Mouse (Mus musculus) lung, adult 2 months (tissue): ENCODE data around the gene 2610301B20Rik. TPM values are rescaled to one million over a fixed set of nuclear protein-coding genes. Genes with fewer than 3 reads are reported as not detected.
"Not testable (repeated sequence)": the region's sequence is repeated elsewhere in the genome, so short reads cannot be mapped to it uniquely, and the experiment has no call there.

Experiments used
- DNase-seq: peaks from one replicate; pipeline ENCODE4 v3.0.0; 2022
- H3K4me1 ChIP-seq: fragments of 200-500 bp; 2 replicates; pipeline ENCODE4 v1.6.1; 2011; ENCODE audit warnings: low read length; ENCODE audit not compliant: control insufficient read depth, insufficient read depth
- H3K4me3 ChIP-seq: fragments of 200-500 bp; replicated peaks from 2 replicates; pipeline ENCODE3; 2011; ENCODE audit warnings: low read depth, mild to moderate bottlenecking, control low read depth, low read length; ENCODE audit errors: extremely low read depth
- CTCF ChIP-seq: fragments of 200-500 bp; IDR thresholded peaks from 2 replicates; pipeline ENCODE4 v1.5.1; 2011; ENCODE audit warnings: mild to moderate bottlenecking, low read length, control low read depth; ENCODE audit not compliant: insufficient read depth
- POLR2A ChIP-seq: fragments of 200-500 bp; IDR thresholded peaks from 2 replicates; pipeline ENCODE4 v1.6.1; 2011; ENCODE audit warnings: low read depth, mild to moderate bottlenecking, control low read depth, low read length, borderline replicate concordance; ENCODE audit errors: extremely low read depth
- WGBS: fragments of 180-500 bp; shearing (Covaris S2); methylation state at CpG from one replicate; pipeline ENCODE4 v1.1.7; 2018; 5-methylcytosine and 5-hydroxymethylcytosine counted together
- polyA plus RNA-seq: library from polyadenylated mRNA; depleted of rRNA; stranded (reverse); fragments of >200 nt; gene quantifications from 2 replicates; pipeline ENCODE4 v1.2.3, GENCODE M21; 2012

Gene 2610301B20Rik
- polyA plus RNA-seq, 1 experiment = 7.3 TPM

DNA sequence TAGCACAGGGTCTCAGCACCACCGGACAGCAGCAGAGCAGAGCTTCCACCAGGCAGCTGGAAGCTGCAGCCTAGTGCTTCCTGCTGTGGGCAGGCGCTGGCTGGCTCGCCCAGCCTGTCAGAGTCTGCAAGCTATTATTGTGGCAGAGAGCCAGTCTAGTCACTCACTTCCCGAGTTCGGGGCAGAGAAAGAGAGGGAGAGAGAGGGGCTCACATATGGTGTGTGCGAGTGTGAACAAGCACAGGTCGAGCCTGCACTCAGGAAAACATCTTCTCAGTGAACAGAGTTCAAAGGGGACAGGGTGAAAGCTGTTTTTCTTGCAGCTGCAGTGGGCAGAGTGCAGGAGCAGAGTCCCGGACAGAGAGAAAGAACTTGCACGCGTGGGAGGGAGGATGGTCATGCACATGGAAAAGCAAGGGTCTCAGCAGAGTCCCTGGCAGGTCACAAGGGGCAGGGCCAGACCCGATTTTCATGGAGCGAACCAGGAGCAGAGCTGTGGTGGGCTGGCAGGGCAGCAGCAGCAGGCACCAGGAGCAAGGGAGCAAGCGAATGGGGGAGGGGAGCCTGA is 31.0 kb downstream of the 2610301B20Rik start:
- DNase-seq = no peak
- TF ChIP-seq POLR2A (no peak), CTCF (no peak)
- 22% methylated on average over 13 of the region's 13 CpGs for WGBS

DNA sequence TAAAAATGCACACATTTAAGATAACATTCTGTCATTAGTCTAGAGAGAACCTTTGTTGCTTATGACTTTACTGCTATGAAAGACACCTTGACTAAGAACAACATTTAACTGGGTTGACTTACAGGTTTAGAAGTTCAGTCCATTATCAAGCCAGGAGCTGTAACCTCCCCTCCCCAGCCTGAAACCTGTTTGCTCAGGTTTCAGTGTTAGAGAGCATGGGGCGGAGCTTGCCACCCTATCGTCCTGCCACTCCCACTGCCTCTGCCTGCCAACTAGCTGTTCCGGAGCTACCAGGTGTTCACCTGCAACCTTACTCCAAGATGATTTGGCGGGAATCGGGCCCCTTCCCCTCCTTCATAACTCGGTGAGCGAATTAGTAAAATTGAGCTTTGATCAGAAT is 37.1 kb downstream of the 2610301B20Rik start:
- peak; percentile 39 for DNase-seq
- WGBS = 47% methylated on average over 7 of the region's 7 CpGs
- not testable (repeated sequence) for H3K4me3 ChIP-seq, H3K4me1 ChIP-seq

More for the DNA sequence above, 31.0 kb downstream of the 2610301B20Rik start:
- Histone ChIP-seq H3K4me1 (peaks cover 4% of the 10 kb centered on the region), H3K4me3 (no peak overlapping the region)

DNA sequence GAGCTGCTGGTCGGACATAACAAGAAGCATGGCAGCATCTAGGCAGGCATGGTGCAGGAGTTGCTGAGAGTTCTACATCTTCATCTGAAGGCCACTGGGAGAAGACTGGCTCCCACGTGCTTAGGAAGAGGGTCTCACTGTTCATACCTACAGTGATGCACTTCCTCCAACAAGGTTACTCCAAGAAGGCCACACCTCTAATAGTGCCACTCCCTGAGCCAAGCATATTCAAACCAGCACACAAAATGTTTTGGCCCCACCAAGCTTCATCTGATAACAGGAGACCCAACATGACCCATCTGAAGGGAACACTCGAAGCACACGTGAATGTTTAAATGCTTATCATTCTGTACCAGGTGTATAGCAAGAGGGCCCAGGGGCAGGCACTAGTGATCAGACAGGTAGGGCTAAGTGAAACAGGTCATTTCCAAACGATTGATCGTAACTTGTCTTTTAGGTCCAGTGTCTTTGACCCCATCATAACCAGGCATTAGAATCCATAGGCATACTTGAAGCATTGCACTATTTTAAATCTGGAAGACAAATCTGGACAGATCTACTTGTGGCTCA is 37.7 kb downstream of the 2610301B20Rik start:
- 80% methylated on average over 6 of the region's 6 CpGs for WGBS
- no peaks in the 10 kb centered on the region for H3K4me1 ChIP-seq
- TF ChIP-seq POLR2A = no peak
- TF ChIP-seq CTCF = no peak
- no peak for DNase-seq
- no peak overlapping the region for H3K4me3 ChIP-seq

DNA sequence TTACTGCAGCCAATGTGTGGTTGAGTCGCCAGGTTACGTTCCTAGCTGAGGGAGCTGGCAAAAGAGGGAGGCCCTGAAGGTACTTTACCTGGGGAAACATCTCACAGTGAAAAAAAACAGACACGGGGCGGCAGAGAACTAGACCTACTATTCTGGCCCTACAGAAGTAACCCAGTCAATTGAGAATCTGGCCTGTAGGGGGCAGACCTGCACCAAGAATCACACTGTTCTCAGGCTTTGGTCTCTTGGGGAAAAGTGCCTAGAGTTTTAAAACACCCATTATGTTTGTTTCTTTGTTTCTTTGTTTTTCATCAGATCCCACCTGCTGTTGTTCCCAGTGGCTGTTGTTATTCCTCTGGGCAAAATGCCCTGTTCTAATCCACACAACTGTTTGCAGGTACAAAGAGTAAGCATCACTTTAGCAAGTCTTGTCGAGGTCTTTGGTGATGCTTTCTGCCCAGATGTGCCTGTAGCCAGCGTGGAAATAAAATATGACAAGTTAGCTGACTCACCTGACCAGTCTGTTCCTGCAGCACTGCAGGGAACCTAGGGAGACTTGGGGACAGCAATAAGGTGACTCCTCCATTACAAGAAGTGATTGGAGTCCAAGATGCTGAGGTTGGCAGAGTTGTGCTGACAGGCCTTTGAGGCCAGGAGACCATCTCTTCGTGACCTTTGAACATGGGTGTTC is 38.5 kb downstream of the 2610301B20Rik start:
- no peak overlapping the region for H3K4me3 ChIP-seq
- TF ChIP-seq POLR2A (no peak), CTCF (peak; percentile 63)
- DNase-seq = peak; percentile 88
- 34% methylated on average over 7 of the region's 7 CpGs for WGBS
- H3K4me1 ChIP-seq = no peaks in the 10 kb centered on the region

DNA sequence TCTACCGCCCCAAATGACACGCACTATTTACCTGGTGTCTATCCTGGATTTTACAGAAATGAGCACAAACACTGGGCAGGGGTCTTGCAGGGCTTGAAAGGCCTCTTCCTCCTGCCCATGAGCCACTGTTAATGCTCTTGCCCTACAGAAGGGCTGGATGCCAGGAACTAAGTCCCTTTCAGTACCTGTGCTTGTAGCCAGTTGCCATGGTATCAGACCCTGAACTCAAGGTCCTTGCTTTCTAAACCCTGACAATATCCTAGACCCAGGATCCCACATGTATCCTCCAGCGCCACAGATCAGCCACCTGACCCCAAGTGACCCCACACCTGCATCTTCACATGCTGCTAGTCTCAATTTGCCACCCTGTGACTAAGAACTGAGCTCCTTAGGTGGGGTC is 39.1 kb downstream of the 2610301B20Rik start:
- WGBS = 95% methylated on average over 3 of the region's 3 CpGs
- DNase-seq = no peak
- no peak for TF ChIP-seq POLR2A
- no peak for TF ChIP-seq CTCF
- Histone ChIP-seq H3K4me1 (no peaks in the 10 kb centered on the region), H3K4me3 (no peak overlapping the region)

DNA sequence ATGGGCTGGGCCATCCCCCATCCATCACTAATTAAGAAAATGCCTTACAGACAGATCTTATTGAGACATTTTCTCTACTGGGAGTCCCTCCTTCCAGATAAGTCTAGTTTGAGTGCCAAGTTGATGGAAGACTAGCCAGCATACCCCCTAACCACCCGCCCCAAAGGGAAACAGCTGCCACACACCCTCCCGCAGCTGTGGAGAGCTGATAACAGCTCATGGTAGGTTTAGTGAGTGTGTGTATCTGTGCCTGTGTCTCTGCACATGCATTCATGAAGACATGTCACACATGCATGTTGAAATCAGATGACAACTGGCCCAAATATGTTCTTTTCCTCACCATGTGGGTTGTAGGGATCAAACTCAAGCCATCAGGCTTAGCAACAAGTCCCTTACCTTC is 40.5 kb downstream of the 2610301B20Rik start:
- TF ChIP-seq POLR2A = no peak
- no peak for TF ChIP-seq CTCF
- DNase-seq = no peak
- no peak overlapping the region for H3K4me3 ChIP-seq
- no peaks in the 10 kb centered on the region for H3K4me1 ChIP-seq
- WGBS = 61% methylated on average over 2 of the region's 2 CpGs

DNA sequence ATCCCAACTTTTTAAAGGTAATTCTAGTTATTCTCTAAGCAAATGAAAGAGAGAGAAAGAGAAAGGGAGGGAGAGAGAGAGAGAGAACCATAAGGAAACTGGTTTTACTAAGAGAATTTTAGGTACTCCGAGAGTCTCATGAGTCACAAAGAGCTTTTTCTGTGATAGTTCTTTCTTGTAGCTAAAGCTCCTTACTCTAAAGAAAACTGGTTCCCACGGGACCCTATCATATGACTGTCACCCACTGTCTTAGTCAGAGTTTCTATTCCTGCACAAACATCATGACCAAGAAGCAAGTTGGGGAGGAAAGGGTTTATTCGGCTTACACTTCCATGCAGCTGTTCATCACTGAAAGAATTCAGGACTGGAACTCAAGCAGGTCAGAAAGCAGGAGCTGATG is 41.0 kb downstream of the 2610301B20Rik start:
- Histone ChIP-seq H3K4me3 (no peak overlapping the region), H3K4me1 (no peaks in the 10 kb centered on the region)
- 68% methylated on average over 3 of the region's 3 CpGs for WGBS
- no peak for DNase-seq
- TF ChIP-seq CTCF (no peak), POLR2A (no peak)

DNA sequence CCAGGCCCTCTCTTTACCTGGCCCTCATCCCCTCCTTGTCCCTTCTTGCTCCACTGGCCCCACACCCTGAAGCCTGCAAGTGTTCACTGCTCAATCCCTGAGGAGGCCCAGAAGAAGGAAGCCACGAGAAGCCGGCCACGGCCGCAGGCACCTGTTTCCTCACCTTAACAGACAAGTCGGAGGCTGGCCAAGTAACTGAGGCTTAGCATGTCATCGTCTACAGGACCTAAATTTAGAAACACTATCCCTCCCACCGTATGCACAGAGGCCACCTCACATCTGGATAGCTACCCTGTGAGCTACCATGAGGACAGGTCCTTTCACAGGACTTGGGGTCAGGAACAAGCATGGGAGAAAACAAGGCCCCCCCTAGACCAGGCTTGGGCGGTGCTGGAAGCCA is 44.1 kb downstream of the 2610301B20Rik start:
- WGBS = 81% methylated on average over 8 of the region's 8 CpGs
- no peak for DNase-seq
- TF ChIP-seq POLR2A (no peak), CTCF (no peak)
- peaks cover 1% of the 10 kb centered on the region; the same call in 1 of the 2 replicates for H3K4me1 ChIP-seq
- no peak overlapping the region for H3K4me3 ChIP-seq

DNA sequence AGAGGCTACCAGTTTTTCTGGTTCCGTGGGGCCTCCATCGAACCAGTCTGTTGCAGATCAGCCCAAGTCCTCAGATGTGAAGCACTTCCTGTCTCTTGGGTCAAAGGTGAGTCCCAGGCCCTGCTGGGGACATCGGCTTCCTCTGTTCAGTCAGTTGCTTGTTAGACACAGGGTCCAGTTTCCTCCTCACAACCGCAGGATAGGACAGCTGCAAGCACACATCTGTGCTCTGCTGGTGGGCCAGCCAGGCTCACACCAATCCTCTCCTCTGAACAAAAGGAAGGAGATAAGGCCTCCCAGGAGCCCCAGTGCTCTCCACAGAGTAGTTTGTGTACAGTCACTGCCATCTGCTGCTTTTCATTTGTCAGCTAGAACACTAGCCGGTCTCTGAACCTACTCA is 44.8 kb downstream of the 2610301B20Rik start:
- no peak for TF ChIP-seq CTCF
- no peak for TF ChIP-seq POLR2A
- Histone ChIP-seq H3K4me3 (no peak overlapping the region), H3K4me1 (peaks cover 4% of the 10 kb centered on the region; the same call in 1 of the 2 replicates)
- 42% methylated on average over 5 of the region's 5 CpGs for WGBS
- DNase-seq = no peak

DNA sequence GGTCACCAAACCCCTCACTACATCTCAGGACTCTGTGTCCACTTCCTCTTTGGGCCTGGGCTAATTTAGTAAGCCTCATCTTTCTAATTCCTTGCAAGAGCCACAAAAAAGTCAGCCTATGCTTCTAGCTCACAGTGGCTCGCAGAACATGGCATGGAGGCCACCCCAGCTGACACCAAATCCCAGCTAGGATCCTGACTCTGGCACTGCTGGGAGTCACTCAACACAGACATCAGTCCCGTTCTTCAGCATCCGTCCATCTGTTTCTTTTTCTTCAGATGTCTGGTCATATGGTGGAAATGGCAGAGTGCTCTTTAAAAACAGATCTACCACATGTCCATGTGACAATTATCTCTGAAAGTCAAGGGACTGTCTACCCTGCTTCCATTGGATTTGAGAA is 45.2 kb downstream of the 2610301B20Rik start:
- no peak for TF ChIP-seq POLR2A
- TF ChIP-seq CTCF = no peak
- WGBS = 91% methylated on average over 3 of the region's 3 CpGs
- Histone ChIP-seq H3K4me1 (peaks cover 4% of the 10 kb centered on the region; the same call in 1 of the 2 replicates), H3K4me3 (no peak overlapping the region)
- DNase-seq = no peak

DNA sequence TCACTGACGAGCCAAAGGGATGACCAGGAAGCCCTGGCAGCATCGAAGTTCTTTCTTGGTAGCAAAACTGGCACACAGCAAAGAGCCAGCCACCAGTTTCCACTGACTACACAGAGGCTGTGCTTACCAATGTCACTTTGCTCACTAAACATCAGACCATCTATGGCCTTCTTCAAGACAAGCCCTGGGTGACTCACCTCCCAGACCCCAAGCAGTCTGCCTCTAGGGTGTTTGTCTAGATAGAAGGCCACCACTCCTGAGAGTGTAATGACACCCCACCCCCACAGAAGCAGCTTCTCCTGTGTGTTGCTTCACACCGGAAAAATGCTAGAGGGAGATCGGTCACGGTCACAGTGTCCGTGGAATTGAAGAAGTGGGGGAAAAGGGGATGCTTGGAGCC is 45.7 kb downstream of the 2610301B20Rik start:
- 88% methylated on average over 6 of the region's 6 CpGs for WGBS
- Histone ChIP-seq H3K4me3 (no peak overlapping the region), H3K4me1 (peaks cover 4% of the 10 kb centered on the region; the same call in 1 of the 2 replicates)
- DNase-seq = no peak
- no peak for TF ChIP-seq CTCF
- TF ChIP-seq POLR2A = no peak
